Mouse (Mus musculus): Measurements from ENCODE around the gene Ccr7.

The Ccr7 gene

GRCm38 (mm10) chr11:99153767-99154753 is 817 bp downstream of the Ccr7 start:
- peak; percentile 54 to 59 for DNase-seq

DNA sequence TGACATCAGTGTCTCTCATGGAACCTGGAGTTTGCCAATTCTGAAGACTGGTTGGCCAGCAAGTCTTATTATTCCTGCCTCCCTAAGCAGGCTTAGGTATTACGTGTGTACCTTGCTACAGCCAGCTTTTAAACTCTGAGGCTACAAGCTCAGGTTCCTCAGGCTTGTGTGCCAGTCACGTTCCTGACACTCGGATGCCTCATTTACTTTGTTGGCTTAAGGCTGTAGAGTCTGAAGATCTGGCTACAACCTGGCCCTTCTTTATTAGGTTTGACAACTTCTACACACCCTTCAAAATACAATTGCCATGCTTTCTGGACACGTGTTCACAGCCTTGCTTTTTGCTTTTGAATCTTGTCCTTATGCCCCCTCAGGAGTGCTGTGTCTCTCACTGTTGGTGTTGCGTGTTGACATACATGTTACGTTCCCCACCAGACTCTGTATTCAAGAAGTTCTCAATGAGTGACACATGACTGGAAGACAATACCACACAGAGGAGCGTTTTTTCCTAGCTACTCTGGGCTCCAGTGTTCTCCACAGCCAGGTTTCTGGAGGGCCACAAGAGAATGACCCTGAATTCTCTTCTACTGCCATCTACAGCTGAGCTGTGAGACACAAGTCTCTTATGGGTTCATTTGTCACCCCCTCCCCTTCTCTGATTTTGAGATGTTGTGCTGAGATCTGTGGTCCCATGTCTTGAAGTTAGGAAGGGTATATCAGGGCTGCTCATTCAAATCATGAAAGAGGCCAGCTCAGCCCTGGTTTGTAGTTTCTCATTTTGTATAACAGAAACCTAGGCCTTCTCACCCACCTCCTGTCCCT is 2.3 kb downstream of the Ccr7 start:
- peak in 1 of 2 experiments; percentile 48 for DNase-seq

- DNase-seq, result peak in 1 of 2 experiments; percentile 46
Observed at GRCm38 (mm10) chr11:99151333-99151930, 3.4 kb downstream of the Ccr7 start.

GRCm38 (mm10) chr11:99150889-99151288 is 4.0 kb downstream of the Ccr7 start:
- no peak for DNase-seq

DNA sequence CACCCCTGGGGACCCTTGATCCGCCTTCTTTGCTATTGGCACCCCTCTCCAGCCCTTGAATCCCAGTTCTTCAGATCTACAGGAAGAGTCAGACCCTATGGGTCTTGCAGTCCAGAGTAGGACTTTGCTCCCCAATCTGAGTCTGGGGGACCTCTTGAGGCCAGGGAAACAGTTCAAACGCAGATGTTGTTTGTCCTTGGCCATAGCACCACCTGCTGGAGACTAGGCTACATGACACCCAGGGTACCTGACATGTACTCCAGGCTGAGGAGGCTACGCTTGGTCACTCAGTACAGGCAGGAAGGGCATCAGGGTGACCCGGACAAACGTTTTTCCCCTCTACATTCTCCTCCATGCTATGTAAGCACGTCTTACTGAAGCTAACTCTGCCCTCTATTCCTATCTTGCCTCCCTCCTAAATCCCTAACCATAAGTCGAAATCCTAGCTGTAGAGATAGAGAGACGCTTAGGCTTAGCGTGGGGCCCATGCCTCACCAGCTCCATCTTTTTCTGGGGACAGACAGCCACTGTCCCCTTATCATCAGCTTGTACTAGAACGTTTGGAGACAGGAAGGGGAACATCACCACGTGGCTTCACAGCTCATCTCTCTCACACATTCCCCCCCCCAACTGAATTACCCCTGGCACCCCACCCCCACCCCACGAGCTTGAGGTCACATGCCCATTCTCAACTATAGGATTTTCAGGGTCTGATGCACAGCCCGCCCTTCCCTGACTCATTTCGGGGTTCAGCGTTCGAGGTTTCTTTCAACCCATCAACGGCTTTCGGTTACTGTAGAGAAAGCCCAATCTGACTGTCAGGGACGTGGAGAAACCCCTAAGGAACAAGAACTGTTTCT is 4.7 kb downstream of the Ccr7 start:
- peak; percentile 86 to 89 for DNase-seq

DNA sequence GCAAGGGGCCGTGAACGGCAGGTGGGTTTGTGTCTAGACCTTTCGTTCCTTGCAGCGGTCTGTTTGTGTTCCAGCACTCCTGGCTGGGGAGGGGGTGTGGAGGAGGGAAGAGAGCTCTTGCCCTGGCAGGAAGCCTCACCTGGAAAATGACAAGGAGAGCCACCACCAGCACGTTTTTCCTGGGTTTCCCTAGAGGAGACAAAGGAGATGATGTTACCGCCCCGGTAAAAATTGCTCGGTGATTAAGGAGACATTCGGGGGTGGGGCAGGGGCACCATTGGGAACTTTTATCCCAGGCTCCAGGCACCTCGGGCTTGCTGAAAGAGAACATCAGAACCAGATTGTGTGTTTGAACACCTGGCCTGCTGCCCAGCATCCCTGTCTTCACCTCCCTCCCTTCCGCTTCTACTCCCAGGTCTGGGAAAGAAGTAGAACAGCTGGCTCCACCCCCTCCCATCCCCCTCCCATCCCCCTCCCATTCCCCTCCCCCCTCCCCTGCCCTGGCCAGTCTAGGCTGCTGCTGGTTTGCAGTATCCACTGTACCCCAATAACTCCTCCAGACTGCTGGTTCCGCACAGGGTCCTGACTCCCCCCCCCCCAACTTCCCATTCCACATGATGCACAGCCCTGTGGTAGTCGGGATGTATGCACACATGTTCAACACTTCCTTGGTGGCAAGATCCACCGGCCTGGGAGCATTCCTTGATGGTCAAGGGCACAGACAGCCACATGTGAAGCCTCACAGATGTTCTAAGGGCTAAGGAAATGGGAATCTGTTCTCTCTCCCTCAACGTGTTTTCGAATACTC is 5.8 kb downstream of the Ccr7 start:
- DNase-seq, result no peak

DNA sequence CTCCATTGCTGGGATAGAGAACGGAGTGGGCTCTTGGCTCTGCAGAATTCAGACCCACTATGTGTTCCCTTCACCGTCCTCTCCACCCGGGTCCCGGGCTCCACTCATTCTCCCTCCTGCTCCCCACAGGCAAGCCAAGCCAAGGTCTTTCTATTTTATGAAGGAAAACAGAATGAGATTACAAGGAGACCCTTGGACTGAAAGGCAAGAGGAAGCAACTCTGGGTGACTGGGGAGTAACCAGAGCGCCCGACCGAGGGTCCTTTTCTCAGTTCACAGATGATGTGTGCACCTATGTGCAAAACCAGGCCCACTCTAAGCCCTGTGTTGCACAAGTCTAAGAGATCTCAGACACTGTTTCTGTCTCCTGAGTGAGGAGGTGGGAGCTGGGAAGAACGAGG is 6.5 kb downstream of the Ccr7 start:
- DNase-seq, result no peak

- DNase-seq, result no peak
Observed at GRCm38 (mm10) chr11:99147920-99148289, 7.0 kb downstream of the Ccr7 start.

DNA sequence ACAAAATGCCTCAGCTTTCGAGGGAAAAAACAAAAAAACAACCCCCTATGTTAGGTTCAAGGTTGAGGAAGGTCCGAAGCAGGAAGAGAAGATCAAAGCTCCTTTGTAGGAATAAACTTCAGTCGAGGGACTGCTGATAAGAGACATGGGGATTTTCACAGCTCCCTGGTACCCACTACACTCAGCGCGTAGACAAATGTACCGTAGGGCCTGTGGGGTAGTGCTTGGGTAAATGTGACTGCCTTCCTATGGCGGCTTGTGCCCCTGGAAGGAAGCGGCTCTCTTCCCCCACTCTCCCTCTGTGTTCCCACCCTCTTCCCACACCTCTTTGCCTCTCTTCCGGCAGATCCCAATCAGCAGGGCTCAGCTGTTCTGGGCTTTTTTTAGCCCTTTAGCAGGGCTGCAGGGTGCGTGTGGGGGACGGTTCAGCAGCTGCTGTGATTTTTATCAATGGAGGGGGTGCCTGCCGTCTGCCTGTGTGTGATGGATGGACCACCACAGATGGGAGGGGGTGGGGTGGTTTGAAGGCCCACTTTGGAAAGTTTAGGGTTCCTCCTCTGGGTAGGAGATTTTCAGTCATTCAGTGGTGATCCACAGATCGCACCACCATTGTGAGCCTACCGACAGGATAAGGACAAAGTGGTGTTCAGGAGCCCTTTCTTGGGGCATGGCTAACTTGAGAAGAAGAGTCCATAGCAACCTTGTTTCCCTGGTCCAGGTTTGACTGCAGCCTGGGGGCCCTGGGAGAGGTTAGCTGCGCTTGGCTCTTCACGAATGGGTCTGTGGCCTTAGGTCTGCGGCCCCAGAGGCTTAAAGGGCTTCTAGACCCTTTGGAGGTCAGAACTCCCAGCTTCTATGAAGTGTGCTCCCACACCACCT is 7.6 kb downstream of the Ccr7 start:
- DNase-seq, result no peak

DNA sequence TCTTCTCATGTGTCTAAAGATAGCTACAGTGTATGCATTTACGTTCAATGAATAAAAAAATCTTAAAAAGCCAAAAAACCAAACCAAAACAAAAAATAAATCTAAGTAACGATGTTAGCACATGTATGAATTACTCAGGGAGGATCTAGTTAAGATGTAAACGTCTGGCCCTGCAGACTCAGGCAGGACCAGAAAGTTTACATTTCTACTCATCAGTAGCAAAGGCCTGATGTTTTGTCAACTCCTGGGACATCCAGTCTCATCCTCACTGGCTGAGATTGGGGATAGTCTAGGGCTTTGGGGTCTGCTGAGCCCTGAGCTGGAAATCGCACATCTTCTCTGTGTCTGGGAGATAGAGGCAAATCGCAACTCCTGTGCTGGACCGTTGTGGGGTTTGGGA is 8.3 kb downstream of the Ccr7 start:
- DNase-seq, result no peak

- peak; percentile 55 to 56 for DNase-seq
Observed at GRCm38 (mm10) chr11:99145765-99146164, 9.1 kb downstream of the Ccr7 start.

- peak in 1 of 2 experiments; percentile 42 for DNase-seq
Observed at GRCm38 (mm10) chr11:99144940-99145339, 9.9 kb downstream of the Ccr7 start.

DNA sequence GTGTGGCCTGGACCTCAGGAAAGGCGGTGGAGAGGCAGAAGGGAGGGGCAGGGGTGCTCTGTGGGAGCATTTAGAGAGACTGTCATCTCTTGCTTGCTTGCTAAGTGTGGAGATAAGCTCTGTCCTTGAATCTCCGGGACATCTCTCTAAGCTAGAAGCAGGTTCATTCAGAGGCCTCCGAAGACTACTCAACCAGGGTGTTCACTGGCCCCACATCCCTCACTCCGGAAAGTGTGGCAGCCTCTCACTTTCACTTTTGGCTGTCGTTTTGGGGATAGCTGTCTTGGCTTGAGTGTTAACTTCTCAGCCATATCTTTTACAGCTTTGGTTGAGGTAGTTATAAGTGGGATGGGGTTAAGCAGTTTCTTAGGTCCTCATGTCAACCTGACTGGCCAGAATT is 10.4 kb downstream of the Ccr7 start:
- DNase-seq, result peak; percentile 40 to 54

GRCm38 (mm10) chr11:99143123-99144082 is 11.5 kb downstream of the Ccr7 start:
- DNase-seq, result peak; percentile 57 to 59

- DNase-seq, result peak; percentile 56 to 61
Observed at GRCm38 (mm10) chr11:99142493-99143095, 12.3 kb downstream of the Ccr7 start.

GRCm38 (mm10) chr11:99142046-99142445 is 12.8 kb downstream of the Ccr7 start:
- no peak for DNase-seq

DNA sequence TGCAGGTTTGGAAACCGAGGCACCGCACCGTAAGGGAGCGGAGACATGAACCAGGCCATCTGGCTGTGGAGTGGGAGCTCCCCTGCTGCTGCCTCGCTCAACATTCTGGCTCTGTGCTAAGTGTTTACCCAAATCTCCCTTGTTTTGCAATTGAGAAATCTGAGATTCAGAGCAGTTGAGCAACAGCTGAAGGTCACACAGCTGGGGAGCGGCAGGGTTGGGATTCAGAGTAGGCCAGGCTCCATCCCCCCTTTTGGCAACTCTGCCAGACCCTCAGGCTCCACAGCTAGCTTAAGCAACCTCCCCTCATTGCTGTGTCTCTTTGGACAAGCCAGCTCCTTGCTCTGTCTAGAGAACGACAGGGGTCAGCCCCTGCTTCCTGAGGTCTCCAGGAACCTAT is 13.3 kb downstream of the Ccr7 start:
- peak in 1 of 2 experiments; percentile 33 for DNase-seq

DNA sequence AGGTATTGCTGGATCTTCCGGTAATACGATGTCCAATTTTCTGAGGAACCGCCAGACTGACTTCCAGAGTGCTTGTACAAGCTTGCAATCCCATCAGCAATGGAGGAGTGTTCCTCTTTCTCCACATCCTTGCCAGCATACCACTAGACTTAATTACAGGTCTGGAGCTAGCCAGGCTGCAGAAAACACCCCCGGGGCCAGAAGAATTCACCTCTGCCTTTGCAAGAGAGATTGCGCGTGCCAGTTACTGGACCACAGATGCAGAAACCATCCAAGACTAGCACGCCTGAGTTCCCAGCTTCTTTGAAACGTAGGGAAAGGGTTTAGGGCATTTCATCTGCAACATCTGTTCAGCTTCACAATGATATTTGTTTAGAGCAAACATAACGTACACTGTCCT is 15.9 kb downstream of the Ccr7 start:
- no peak for DNase-seq

GRCm38 (mm10) chr11:99137385-99137784 is 17.5 kb downstream of the Ccr7 start:
- no peak for DNase-seq
